Mouse (Mus musculus) intestine, postnatal 0 days (tissue): ENCODE data around the gene Clpx. TPM values are rescaled to one million over a fixed set of nuclear protein-coding genes. Genes with fewer than 3 reads are reported as not detected.
A peak's percentile ranks its signal among the peaks of the same experiment; 100 is the strongest.
"Not testable (repeated sequence)": the region's sequence is repeated elsewhere in the genome, so short reads cannot be mapped to it uniquely, and the experiment has no call there.

Experiments used
- ATAC-seq: fragments of 200-750 bp; cut with Nextera tagmentation; 2 replicates; pipeline ENCODE4 v1.8.0; 2017; ENCODE audit warnings: mild to moderate bottlenecking, moderate TSS enrichment, moderate library complexity
- H3K27ac ChIP-seq: fragments of 300-500 bp; sonication (generic); 2 replicates; pipeline ENCODE4 v1.5.1; 2014; ENCODE audit warnings: mild to moderate bottlenecking, low read depth, low read length, moderate library complexity
- H3K27me3 ChIP-seq: fragments of 300-500 bp; sonication (generic); replicated peaks from 2 replicates; pipeline ENCODE4 v1.6.1; 2014; ENCODE audit warnings: low read length, mixed read lengths; ENCODE audit not compliant: control insufficient read depth, insufficient read depth
- H3K36me3 ChIP-seq: fragments of 300-500 bp; sonication (generic); 2 replicates; pipeline ENCODE4 v1.6.1; 2014; ENCODE audit warnings: mild to moderate bottlenecking, moderate library complexity; ENCODE audit not compliant: control insufficient read depth, insufficient read depth
- H3K4me1 ChIP-seq: fragments of 300-500 bp; sonication (generic); replicated peaks from 2 replicates; pipeline ENCODE4 v1.6.1; 2014; ENCODE audit warnings: antibody characterized with exemption, low read length, mixed read lengths; ENCODE audit not compliant: control insufficient read depth, insufficient read depth
- H3K4me2 ChIP-seq: fragments of 300-500 bp; sonication (generic); replicated peaks from 2 replicates; pipeline ENCODE4 v1.6.1; 2014; ENCODE audit warnings: low read depth, mild to moderate bottlenecking, moderate library complexity
- H3K4me3 ChIP-seq: fragments of 300-500 bp; sonication (generic); 2 replicates; pipeline ENCODE4 v1.5.1; 2014; ENCODE audit warnings: low read depth, low read length
- H3K9ac ChIP-seq: fragments of 300-500 bp; sonication (generic); 2 replicates; pipeline ENCODE4 v1.6.1; 2014; ENCODE audit warnings: mild to moderate bottlenecking, low read depth, low read length
- H3K9me3 ChIP-seq: fragments of 300-500 bp; sonication (generic); 2 replicates; pipeline ENCODE4 v1.6.1; 2016; ENCODE audit warnings: mixed run types; ENCODE audit not compliant: control insufficient read depth
- CTCF ChIP-seq: sonication (generic); IDR thresholded peaks from 2 replicates; pipeline ENCODE4 v1.5.1; 2016; ENCODE audit warnings: low read depth, mild to moderate bottlenecking, control low read depth, antibody characterized with exemption, moderate library complexity
- WGBS: fragments of 180-500 bp; shearing (Covaris S2); extraction: QIAGEN DNeasy Blood & Tissue Kit; methylation state at CpG from one replicate; pipeline ENCODE4 v1.1.7; 2014; 5-methylcytosine and 5-hydroxymethylcytosine counted together
- polyA plus RNA-seq: library from polyadenylated mRNA; unstranded; fragments of >200 nt; fragmentation: Nextera tagmentation; extraction: Ambion mirVana; gene quantifications from 2 replicates; pipeline ENCODE4 v1.2.1, GENCODE M21; 2015

Gene Clpx
- polyA plus RNA-seq, 1 experiment from 2014 or later: 28.2 TPM

DNA sequence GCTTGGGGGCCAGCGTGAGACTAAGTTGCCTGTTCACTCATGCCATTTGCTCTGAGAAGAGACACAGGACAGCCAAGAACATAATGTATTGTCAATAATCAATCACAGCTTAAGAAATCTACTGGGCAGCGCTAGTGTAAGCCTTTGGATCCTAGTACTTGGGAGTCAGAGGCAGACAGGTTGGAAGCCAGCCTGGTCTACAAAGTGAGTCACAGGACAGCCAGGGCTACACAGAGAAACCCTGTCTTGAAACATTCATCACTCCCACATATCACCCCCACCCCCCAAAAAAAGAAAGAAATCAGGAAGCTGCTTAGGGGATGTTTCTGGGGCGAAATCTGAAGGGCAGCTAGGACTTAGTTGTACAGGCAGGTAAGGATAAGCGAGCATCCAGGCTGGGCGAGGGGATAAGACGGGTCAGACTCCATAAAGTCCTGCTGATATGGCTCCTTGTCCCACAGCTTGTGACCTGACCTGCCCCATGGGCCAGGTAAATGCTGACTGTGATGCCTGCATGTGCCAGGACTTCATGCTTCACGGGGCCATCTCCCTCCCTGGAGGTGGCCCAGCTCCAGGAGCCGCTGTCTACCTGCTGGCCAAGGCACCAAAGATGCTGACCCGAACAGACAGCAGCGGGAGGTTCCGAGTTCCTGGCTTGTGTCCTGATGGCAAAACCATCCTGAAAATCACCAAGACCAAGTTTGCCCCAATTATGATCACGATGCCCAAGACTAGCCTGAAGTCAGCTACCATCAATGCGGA, 20.8 kb upstream of the Clpx start:
- H3K4me3 ChIP-seq: no peak overlapping the region
- H3K4me2 ChIP-seq: no peak overlapping the region
- H3K36me3 ChIP-seq: no peaks in the 10 kb centered on the region
- no peak overlapping the region for H3K27ac ChIP-seq
- H3K9ac ChIP-seq: no peak overlapping the region
- H3K27me3 ChIP-seq: no peaks in the 10 kb centered on the region
- ATAC-seq: no peak
- no peak for TF ChIP-seq CTCF
- no peaks in the 10 kb centered on the region for H3K4me1 ChIP-seq
- WGBS: 85% methylated on average over 13 of the region's 13 CpGs
- no peaks in the 10 kb centered on the region for H3K9me3 ChIP-seq

DNA sequence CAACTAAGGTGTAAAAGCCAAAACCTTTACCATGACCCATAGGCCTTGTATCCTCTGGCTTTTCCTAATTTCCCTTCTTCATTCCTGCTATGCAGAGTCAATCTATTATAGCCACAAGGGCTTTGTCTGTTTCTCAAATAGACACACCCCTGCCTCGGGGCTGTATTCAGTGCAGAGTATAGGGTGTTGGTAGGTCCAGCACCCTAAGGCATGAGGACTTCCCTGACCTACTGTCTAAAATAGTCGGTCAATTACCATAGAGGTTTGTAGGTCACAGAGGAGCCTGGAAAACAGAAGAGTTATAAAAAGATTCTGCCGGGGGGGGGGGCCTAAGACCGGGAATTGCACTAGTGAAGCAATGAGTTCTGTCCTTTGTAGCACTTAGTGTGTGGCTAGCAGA, 20.2 kb upstream of the Clpx start:
- H3K27me3 ChIP-seq: no peaks in the 10 kb centered on the region
- no peak overlapping the region for H3K27ac ChIP-seq
- no peaks in the 10 kb centered on the region for H3K9me3 ChIP-seq
- H3K36me3 ChIP-seq: no peaks in the 10 kb centered on the region
- no peak for TF ChIP-seq CTCF
- H3K4me3 ChIP-seq: no peak overlapping the region
- no peak overlapping the region for H3K4me2 ChIP-seq
- no peak for ATAC-seq
- H3K9ac ChIP-seq: no peak overlapping the region
- H3K4me1 ChIP-seq: no peaks in the 10 kb centered on the region
- 73% methylated on average over 4 of the region's 4 CpGs for WGBS

DNA sequence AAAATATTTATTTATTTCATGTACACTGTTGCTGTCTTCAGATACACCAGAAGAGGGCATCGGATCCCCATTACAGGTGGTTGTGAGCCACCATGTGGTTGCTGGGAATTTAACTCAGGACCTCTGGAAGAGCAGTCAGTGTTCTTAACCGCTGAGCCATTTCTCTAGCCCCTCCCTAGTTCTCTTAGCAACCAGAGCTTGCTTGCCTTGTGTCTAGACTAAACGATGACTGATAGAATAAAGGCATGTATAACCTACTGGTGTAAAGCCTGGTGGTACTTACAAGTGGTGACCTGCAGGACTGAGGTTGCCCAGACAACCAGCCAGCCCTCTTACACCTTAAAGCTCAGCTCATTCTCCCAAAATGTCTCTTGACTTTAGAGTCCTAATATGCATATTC, 19.2 kb upstream of the Clpx start:
- not testable (repeated sequence) for H3K9me3 ChIP-seq, H3K9ac ChIP-seq, H3K4me2 ChIP-seq, H3K27me3 ChIP-seq, H3K27ac ChIP-seq, H3K4me1 ChIP-seq, H3K4me3 ChIP-seq, H3K36me3 ChIP-seq, ATAC-seq
- peak; percentile 16; the same call in 1 of the 2 replicates for TF ChIP-seq CTCF
- 67% methylated on average over 3 of the region's 3 CpGs for WGBS

DNA sequence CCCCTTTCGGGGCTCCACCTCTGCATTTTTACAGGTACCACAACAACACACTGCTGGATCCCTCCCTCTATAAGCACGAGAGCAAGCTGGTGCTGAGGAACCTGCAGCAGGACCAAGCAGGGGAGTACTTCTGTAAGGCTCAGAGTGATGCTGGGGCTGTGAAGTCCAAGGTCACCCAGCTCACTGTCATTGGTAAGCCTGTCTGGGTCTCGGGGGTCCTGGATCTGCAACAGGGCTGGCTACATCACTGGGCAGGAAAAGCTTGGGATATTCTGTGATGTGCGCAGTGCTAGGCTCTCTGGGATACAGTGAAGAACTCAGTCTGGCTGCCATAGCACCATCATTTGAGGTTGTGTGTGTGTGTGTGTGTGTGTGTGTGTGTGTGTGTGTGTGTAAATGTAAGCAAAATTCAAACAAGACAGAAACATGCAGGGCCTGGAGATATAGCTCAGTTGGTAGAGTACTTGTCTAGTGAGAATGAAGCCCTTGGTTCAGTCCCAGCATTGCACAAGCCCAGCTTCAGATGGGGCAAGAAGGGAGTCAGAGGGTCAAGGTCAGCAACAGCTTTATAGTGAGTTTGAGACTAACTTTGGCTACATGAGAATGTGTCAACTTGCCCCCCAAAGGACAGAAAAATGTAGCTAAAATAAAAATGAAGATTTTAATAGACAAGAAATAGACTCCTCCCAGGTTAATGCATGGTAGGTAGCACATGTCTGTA, 18.1 kb upstream of the Clpx start:
- no peak for TF ChIP-seq CTCF
- ATAC-seq: no peak
- no peaks in the 10 kb centered on the region for H3K27me3 ChIP-seq
- H3K4me3 ChIP-seq: no peak overlapping the region
- no peaks in the 10 kb centered on the region for H3K9me3 ChIP-seq
- no peak overlapping the region for H3K4me2 ChIP-seq
- no peaks in the 10 kb centered on the region for H3K36me3 ChIP-seq
- H3K27ac ChIP-seq: no peak overlapping the region
- H3K9ac ChIP-seq: no peak overlapping the region
- H3K4me1 ChIP-seq: no peaks in the 10 kb centered on the region
- WGBS: 84% methylated on average over 4 of the region's 4 CpGs

DNA sequence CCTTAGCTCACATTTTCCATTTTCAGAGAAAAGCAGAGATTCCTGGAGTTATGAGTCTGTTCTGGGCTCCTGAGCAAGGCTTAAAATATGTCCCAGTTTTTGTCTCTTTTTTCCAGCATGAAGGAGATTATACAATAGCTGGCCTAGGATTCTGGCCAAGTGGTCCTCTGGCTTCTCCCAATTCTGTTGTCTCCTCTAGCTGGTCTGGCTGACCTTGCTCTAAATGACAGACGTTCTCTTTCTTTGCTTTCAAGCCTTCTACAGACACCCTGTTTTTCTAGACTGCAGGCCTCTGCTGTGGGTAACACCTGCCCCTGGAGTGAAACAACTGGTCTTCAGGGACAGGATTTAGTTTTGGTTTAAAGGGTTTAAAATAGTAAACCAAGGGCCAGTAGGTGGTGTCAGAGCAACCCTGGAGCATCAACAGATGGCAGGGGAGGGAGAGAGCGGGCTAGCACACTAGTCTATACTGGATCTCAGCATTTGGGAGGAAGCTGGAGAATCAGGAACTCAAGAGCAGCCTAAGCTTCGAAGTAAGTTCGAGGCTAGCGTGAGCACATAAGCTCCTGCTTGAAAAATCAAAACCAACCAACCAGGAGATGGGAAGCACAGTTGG, 12.4 kb upstream of the Clpx start:
- H3K36me3 ChIP-seq: no peaks in the 10 kb centered on the region
- H3K9me3 ChIP-seq: no peaks in the 10 kb centered on the region
- H3K4me2 ChIP-seq: no peak overlapping the region
- no peak overlapping the region for H3K27ac ChIP-seq
- 79% methylated on average over 5 of the region's 5 CpGs for WGBS
- H3K4me3 ChIP-seq: no peak overlapping the region
- H3K27me3 ChIP-seq: no peaks in the 10 kb centered on the region
- TF ChIP-seq CTCF: peak; percentile 33; the same call in 1 of the 2 replicates
- H3K9ac ChIP-seq: no peak overlapping the region
- no peak for ATAC-seq
- no peaks in the 10 kb centered on the region for H3K4me1 ChIP-seq

DNA sequence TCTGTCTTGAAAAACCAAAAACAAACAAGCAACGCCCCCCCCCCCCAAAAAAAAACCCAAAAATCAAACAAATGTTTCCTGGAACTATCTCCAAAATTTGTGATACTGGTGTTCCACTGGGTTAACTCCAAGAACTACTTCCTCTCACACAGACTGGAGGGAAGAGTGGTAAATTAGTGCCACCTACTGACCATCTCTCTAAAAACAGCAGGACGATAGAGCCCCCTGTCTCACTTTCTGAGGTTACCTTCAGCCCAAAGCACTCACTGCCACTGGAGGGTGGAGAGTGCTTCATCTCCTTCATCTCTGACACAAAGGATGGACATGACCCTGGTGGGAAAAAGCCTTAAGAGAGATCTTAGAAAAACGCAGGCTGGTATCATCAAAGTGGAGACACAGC, 10.8 kb upstream of the Clpx start:
- H3K4me1 ChIP-seq: no peaks in the 10 kb centered on the region
- ATAC-seq: no peak
- H3K27ac ChIP-seq: no peak overlapping the region
- WGBS: 0% methylated on average over 3 of the region's 3 CpGs
- H3K27me3 ChIP-seq: no peaks in the 10 kb centered on the region
- no peaks in the 10 kb centered on the region for H3K36me3 ChIP-seq
- no peaks in the 10 kb centered on the region for H3K9me3 ChIP-seq
- no peak overlapping the region for H3K9ac ChIP-seq
- no peak overlapping the region for H3K4me3 ChIP-seq
- no peak overlapping the region for H3K4me2 ChIP-seq
- peak; percentile 79 for TF ChIP-seq CTCF

DNA sequence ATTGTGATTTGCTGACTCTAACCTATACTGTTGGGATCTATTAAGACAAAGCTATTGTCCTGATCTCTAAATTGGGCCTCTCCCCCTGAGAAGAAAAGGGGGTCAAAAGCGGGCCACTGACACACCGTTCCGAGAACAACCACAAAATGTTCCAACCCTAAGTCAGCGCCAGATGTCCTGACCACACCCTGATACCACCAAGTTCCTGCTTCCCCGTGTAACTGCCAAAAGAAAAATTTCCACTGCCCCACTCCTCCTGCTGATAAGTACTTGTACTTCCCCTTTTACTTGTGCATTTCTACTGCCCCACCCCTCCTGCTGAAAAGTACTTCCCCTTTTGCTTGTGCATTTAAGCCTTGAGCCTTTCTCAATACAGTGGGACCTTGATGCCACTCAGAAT, 5.8 kb upstream of the Clpx start:
- not testable (repeated sequence) for H3K4me2 ChIP-seq, H3K36me3 ChIP-seq, H3K27ac ChIP-seq, H3K4me1 ChIP-seq, H3K9me3 ChIP-seq, H3K4me3 ChIP-seq, H3K9ac ChIP-seq, ATAC-seq, H3K27me3 ChIP-seq
- 78% methylated on average over 4 of the region's 5 CpGs for WGBS
